Mouse (Mus musculus): ENCODE data around the gene Zfp873. TPM values are rescaled to one million over a fixed set of nuclear protein-coding genes. Genes with fewer than 3 reads are reported as not detected.
"Not testable (repeated sequence)": the region's sequence is repeated elsewhere in the genome, so short reads cannot be mapped to it uniquely, and the experiment has no call there.

Zfp873 gene
- 17.3 and 17.8 TPM in 2 replicates for polyA plus RNA-seq (2015; fragmentation: Nextera tagmentation; extraction: Ambion mirVana)

- Histone ChIP-seq H3K4me1 (peaks cover 11% of the 10 kb centered on the region), H3K9me3 (peaks cover 32% of the 10 kb centered on the region), H3K4me3 (peak within 1 kb of the TSS; percentile 85), H3K36me3 (replicated peaks) (0 out of 2 replicates have a peak, but pooled peaks cover 13% of the 10 kb centered on the region), H3K27me3 (replicated peaks) (no peaks in the 10 kb centered on the region), H3K4me2 (peak within 1 kb of the TSS; percentile 54), H3K27ac (peak within 1 kb of the TSS; percentile 99), H3K9ac (peak within 1 kb of the TSS; percentile 93)
- 10% methylated on average over 35 of the region's 35 CpGs for WGBS
- peak; percentile 99 for ATAC-seq (replicated peaks)
Measured at GRCm38 (mm10) chr10:82047597-82048459, at the start of gene Zfp873. Zfp873 (plus strand) TSS chr10:82048123.

- not testable (repeated sequence) for H3K9ac ChIP-seq; H3K27ac ChIP-seq; H3K4me1 ChIP-seq; H3K4me2 ChIP-seq; H3K27me3 ChIP-seq (replicated peaks); ATAC-seq (replicated peaks); H3K4me3 ChIP-seq
- peaks cover 21% of the 10 kb centered on the region for H3K36me3 ChIP-seq (replicated peaks)
- peaks cover 21% of the 10 kb centered on the region; the same call in 1 of the 2 replicates for H3K9me3 ChIP-seq
- 96% methylated on average over 1 of the region's 1 CpGs for WGBS
Measured at GRCm38 (mm10) chr10:82003209-82003608, 44.7 kb upstream of the Zfp873 start.

- H3K9me3 ChIP-seq: peaks cover 22% of the 10 kb centered on the region; the same call in 1 of the 2 replicates
- WGBS: 65% methylated on average over 2 of the region's 2 CpGs
- not testable (repeated sequence) for H3K4me1 ChIP-seq; H3K4me3 ChIP-seq; H3K27ac ChIP-seq; H3K9ac ChIP-seq; H3K27me3 ChIP-seq (replicated peaks); ATAC-seq (replicated peaks); H3K4me2 ChIP-seq
- peaks cover 20% of the 10 kb centered on the region for H3K36me3 ChIP-seq (replicated peaks)
Measured at GRCm38 (mm10) chr10:82004822-82005221, 43.1 kb upstream of the Zfp873 start.

GRCm38 (mm10) chr10:82042191-82042590 is 5.7 kb upstream of the Zfp873 start:
- H3K4me2 ChIP-seq: no peak overlapping the region
- H3K4me3 ChIP-seq: no peak overlapping the region
- 71% methylated on average over 2 of the region's 2 CpGs for WGBS
- no peaks in the 10 kb centered on the region for H3K36me3 ChIP-seq (replicated peaks)
- ATAC-seq (replicated peaks): no peak
- peaks cover 2% of the 10 kb centered on the region for H3K4me1 ChIP-seq
- no peak overlapping the region for H3K9ac ChIP-seq
- no peak overlapping the region for H3K27ac ChIP-seq
- H3K27me3 ChIP-seq (replicated peaks): no peaks in the 10 kb centered on the region
- no peaks in the 10 kb centered on the region; the same call in 1 of the 2 replicates for H3K9me3 ChIP-seq

DNA sequence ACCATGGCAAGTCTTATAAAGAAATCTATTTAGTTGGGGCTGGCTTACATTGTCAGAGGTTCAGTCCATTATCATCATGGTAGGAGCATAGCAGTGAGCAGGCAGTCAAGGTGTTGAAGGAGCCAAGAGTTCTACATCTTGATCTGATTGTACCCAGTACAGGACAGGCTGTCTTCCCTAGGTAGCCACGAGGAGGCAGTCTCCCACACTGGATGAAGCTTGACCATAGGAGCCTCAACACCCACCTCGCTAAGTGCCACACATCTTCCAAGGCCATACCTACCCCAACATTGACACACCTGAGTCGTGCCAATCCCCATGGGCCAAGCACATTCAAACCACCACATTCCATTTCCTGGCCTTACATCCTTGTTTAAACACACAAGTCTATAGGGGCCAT is 1.3 kb upstream of the Zfp873 start:
- no peak overlapping the region for H3K4me3 ChIP-seq
- no peak for ATAC-seq (replicated peaks)
- H3K4me2 ChIP-seq: no peak overlapping the region
- peaks cover 20% of the 10 kb centered on the region for H3K9me3 ChIP-seq
- no peak overlapping the region for H3K27ac ChIP-seq
- WGBS: 87% methylated on average over 3 of the region's 3 CpGs
- no peaks in the 10 kb centered on the region for H3K27me3 ChIP-seq (replicated peaks)
- peaks cover 11% of the 10 kb centered on the region for H3K4me1 ChIP-seq
- 0 out of 2 replicates have a peak, but pooled peaks cover 6% of the 10 kb centered on the region for H3K36me3 ChIP-seq (replicated peaks)
- H3K9ac ChIP-seq: no peak overlapping the region

GRCm38 (mm10) chr10:82048460-82048804 is 509 bp downstream of the Zfp873 start:
- Histone ChIP-seq H3K4me2 (peak overlapping the region; percentile 54), H3K9me3 (peaks cover 38% of the 10 kb centered on the region), H3K9ac (peak overlapping the region; percentile 93), H3K27ac (peak overlapping the region; percentile 99), H3K4me1 (peaks cover 11% of the 10 kb centered on the region), H3K36me3 (replicated peaks) (peaks cover 17% of the 10 kb centered on the region), H3K4me3 (peak overlapping the region; percentile 85)
- 33% methylated on average over 10 of the region's 10 CpGs for WGBS
- ATAC-seq (replicated peaks): peak; percentile 68
- not testable (repeated sequence) for H3K27me3 ChIP-seq (replicated peaks)

DNA sequence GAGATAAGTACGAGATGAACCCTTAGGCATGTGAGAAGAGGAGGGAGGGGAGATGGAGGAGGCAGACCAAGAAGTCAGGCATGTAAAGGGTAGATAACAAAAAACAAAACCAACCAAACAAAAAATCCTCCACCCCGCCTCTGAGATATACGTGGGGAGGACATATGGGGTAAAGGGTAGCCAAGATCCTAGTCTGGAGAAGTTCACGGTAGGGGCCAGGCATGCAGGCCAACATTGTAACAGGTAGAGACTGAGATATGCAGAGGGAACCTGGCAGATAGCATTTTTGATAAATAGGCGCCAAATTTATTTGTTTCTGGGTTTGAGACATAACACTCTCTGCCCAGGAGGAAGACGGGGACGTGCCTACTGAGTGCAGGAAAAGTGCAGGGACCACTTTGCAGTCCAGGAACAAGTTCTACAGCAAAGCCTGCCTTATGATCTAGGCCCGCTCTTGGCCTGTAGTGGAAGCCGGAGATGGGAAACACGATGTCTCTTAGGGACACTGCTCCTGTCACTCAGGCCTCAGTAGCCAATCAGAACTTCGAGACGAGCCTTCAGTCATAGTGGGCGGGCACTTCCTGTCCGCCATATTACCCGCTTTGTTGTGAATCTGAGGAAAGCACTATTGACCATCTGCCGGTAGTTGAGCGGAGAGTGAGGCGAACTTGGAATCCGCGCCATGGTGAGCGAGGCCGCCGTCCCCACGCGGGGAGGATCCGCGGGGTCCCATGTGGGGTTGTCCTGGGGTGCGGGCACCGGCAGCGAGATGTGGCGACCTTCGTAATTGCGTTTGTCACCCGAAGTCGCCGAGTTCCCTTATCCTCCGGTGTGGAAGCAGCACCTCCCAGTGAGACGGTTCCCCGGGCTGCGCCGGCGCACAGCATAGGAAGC is 35.1 kb downstream of the Zfp873 start, which contains the start of gene BC024063:
Gene BC024063, plus strand, starts transcription at position 626 of the 894 bp plus-strand sequence.
- peak; percentile 99 for ATAC-seq (replicated peaks)
- Histone ChIP-seq H3K4me3 (peak within 1 kb of the TSS; percentile 51), H3K4me2 (peak within 1 kb of the TSS; percentile 44), H3K9ac (peak within 1 kb of the TSS; percentile 56), H3K27ac (peak within 1 kb of the TSS; percentile 93)
- H3K36me3 ChIP-seq (replicated peaks); H3K4me1 ChIP-seq; H3K9me3 ChIP-seq; H3K27me3 ChIP-seq (replicated peaks): not testable (repeated sequence)
- 20% methylated on average over 42 of the region's 42 CpGs for WGBS

GRCm38 (mm10) chr10:82083622-82083971 is 35.7 kb downstream of the Zfp873 start:
- not testable (repeated sequence) for H3K27me3 ChIP-seq (replicated peaks); H3K4me1 ChIP-seq; H3K9me3 ChIP-seq; H3K36me3 ChIP-seq (replicated peaks)
- H3K4me3 ChIP-seq: peak overlapping the region; percentile 51
- peak overlapping the region; percentile 93 for H3K27ac ChIP-seq
- H3K9ac ChIP-seq: peak overlapping the region; percentile 56
- ATAC-seq (replicated peaks): peak; percentile 61; the same call in 1 of the 2 replicates
- WGBS: 27% methylated on average over 14 of the region's 14 CpGs
- H3K4me2 ChIP-seq: peak overlapping the region; percentile 44

Other genes with a start within 250 kb of the Zfp873 start
- 3.3 and 3.6 TPM in 2 replicates for gene Gm4767, start 235.9 kb upstream of the Zfp873 start, polyA plus RNA-seq (2015; fragmentation: Nextera tagmentation; extraction: Ambion mirVana)
- gene Gm32687, start 184.2 kb upstream of the Zfp873 start, polyA plus RNA-seq (2015; fragmentation: Nextera tagmentation; extraction: Ambion mirVana): 9.1 and 11.7 TPM in 2 replicates
- gene Zfp781, start 117.6 kb upstream of the Zfp873 start, polyA plus RNA-seq (2015; fragmentation: Nextera tagmentation; extraction: Ambion mirVana): 6.7 and 7.5 TPM in 2 replicates
- 6.1 and 7.4 TPM in 2 replicates for gene BC024063, start 35.2 kb downstream of the Zfp873 start, polyA plus RNA-seq (2015; fragmentation: Nextera tagmentation; extraction: Ambion mirVana)
- gene AU041133, start 79.9 kb downstream of the Zfp873 start, polyA plus RNA-seq (2015; fragmentation: Nextera tagmentation; extraction: Ambion mirVana): 11.0 and 13.5 TPM in 2 replicates
- 28.1 and 29.2 TPM in 2 replicates for gene Zfp938, start 193.2 kb downstream of the Zfp873 start, polyA plus RNA-seq (2015; fragmentation: Nextera tagmentation; extraction: Ambion mirVana)